Mouse (Mus musculus): ENCODE measurements around the gene Crocc.

DNA sequence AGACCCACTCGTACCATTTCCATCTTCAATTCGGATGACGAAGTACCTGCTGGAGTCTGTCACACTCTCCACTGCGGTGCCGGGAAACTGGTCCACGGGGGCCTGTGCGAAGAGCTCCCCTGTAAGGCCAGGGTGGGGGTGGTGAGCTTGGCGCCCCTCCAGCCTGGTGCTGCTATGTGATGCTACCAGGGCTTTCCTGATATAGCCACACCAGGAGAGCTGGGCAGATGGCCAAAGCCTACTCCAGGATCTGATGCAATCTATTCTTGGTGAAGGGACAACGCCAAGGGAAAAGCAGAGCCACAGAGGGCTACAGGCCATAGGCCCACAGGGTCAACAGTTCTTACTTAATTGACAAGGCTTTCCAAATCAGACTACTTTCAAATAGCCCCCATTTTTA, 13.3 kb upstream of the Crocc start:
- no peak for TF ChIP-seq CTCF (IDR thresholded peaks at IDR 0.05; ENCODE audit: borderline replicate concordance, insufficient read depth, low read depth, low read length)
- no peak for TF ChIP-seq POLR2A (IDR thresholded peaks at IDR 0.05; ENCODE audit: borderline replicate concordance, insufficient read depth, low read length)

Data from cerebellum, adult 2 months (tissue).